Mouse (Mus musculus) midbrain, embryonic 14.5 days (tissue): ENCODE measurements around the gene Lrig3. TPM values are rescaled to one million over a fixed set of nuclear protein-coding genes. Genes with fewer than 3 reads are reported as not detected.

ENCODE experiments used
- ATAC-seq: fragments of 200-750 bp; cut with Nextera tagmentation; 2 replicates; pipeline ENCODE4 v1.8.0; 2017; ENCODE audit warnings: moderate number of reproducible peaks, moderate library complexity; ENCODE audit not compliant: low FRiP score, low TSS enrichment
- DNase-seq: peaks from one replicate; pipeline ENCODE4 v3.0.0-alpha.2; 2015
- H3K27ac ChIP-seq: fragments of 300-500 bp; sonication (generic); replicated peaks from 2 replicates; pipeline ENCODE4 v1.5.1; 2014; ENCODE audit warnings: mild to moderate bottlenecking, low read depth, low read length, moderate library complexity
- H3K27me3 ChIP-seq: fragments of 300-500 bp; sonication (generic); 2 replicates; pipeline ENCODE4 v1.6.1; 2014; ENCODE audit warnings: low read length, control low read depth, mixed read lengths; ENCODE audit not compliant: control insufficient read depth, insufficient read depth
- H3K36me3 ChIP-seq: fragments of 300-500 bp; sonication (generic); 2 replicates; pipeline ENCODE4 v1.6.1; 2014; ENCODE audit warnings: low read length, control low read depth; ENCODE audit not compliant: control insufficient read depth, insufficient read depth
- H3K4me1 ChIP-seq: fragments of 300-500 bp; sonication (generic); 2 replicates; pipeline ENCODE4 v1.6.1; 2014; ENCODE audit warnings: mild to moderate bottlenecking, antibody characterized with exemption, low read length, control low read depth; ENCODE audit not compliant: control insufficient read depth, insufficient read depth
- H3K4me2 ChIP-seq: fragments of 300-500 bp; sonication (generic); 2 replicates; pipeline ENCODE4 v1.6.1; 2014; ENCODE audit warnings: mild to moderate bottlenecking, low read length, moderate library complexity
- H3K4me3 ChIP-seq: fragments of 300-500 bp; sonication (generic); replicated peaks from 2 replicates; pipeline ENCODE4 v1.5.1; 2014; ENCODE audit warnings: low read depth, low read length
- H3K9ac ChIP-seq: fragments of 300-500 bp; sonication (generic); replicated peaks from 2 replicates; pipeline ENCODE4 v1.6.1; 2014; ENCODE audit warnings: mild to moderate bottlenecking, low read length, moderate library complexity
- H3K9me3 ChIP-seq: fragments of 300-500 bp; sonication (generic); 2 replicates; pipeline ENCODE4 v1.6.1; 2016; ENCODE audit warnings: low read length, control low read depth, mixed read lengths; ENCODE audit not compliant: control insufficient read depth
- WGBS: fragments of 180-500 bp; shearing (Covaris S2); extraction: QIAGEN DNeasy Blood & Tissue Kit; methylation state at CpG from one replicate; pipeline ENCODE4 v1.1.7; 2014; 5-methylcytosine and 5-hydroxymethylcytosine counted together
- polyA plus RNA-seq: library from polyadenylated mRNA; unstranded; fragments of >200 nt; fragmentation: Nextera tagmentation; extraction: Ambion mirVana; gene quantifications from 2 replicates; pipeline ENCODE4 v1.2.1, GENCODE M21; 2014

The Lrig3 gene
- polyA plus RNA-seq, 1 experiment from 2014 or later: 5.5 TPM

GRCm38 (mm10) chr10:125937517-125938497, 28.2 kb upstream of the Lrig3 start:
- peaks cover 4% of the 10 kb centered on the region; the same call in 1 of the 2 replicates for H3K4me1 ChIP-seq
- no peak overlapping the region for H3K9ac ChIP-seq
- H3K9me3 ChIP-seq: no peaks in the 10 kb centered on the region
- 85% methylated on average over 11 of the region's 11 CpGs for WGBS
- H3K4me3 ChIP-seq: no peak overlapping the region
- ATAC-seq: no peak
- no peak for DNase-seq
- H3K27me3 ChIP-seq: no peaks in the 10 kb centered on the region
- H3K27ac ChIP-seq: no peak overlapping the region
- H3K4me2 ChIP-seq: no peak overlapping the region
- no peaks in the 10 kb centered on the region for H3K36me3 ChIP-seq

GRCm38 (mm10) chr10:125938528-125939402, 27.2 kb upstream of the Lrig3 start:
- no peak overlapping the region for H3K4me3 ChIP-seq
- H3K4me2 ChIP-seq: no peak overlapping the region
- H3K4me1 ChIP-seq: peaks cover 12% of the 10 kb centered on the region
- 87% methylated on average over 12 of the region's 12 CpGs for WGBS
- no peaks in the 10 kb centered on the region for H3K27me3 ChIP-seq
- no peak for DNase-seq
- H3K27ac ChIP-seq: no peak overlapping the region
- H3K9ac ChIP-seq: no peak overlapping the region
- no peaks in the 10 kb centered on the region for H3K36me3 ChIP-seq
- no peak for ATAC-seq
- H3K9me3 ChIP-seq: no peaks in the 10 kb centered on the region

- no peaks in the 10 kb centered on the region for H3K36me3 ChIP-seq
- H3K4me2 ChIP-seq: no peak overlapping the region
- H3K27me3 ChIP-seq: no peaks in the 10 kb centered on the region
- 77% methylated on average over 11 of the region's 11 CpGs for WGBS
- no peak for ATAC-seq
- H3K9ac ChIP-seq: no peak overlapping the region
- H3K4me1 ChIP-seq: peaks cover 12% of the 10 kb centered on the region
- no peak overlapping the region for H3K27ac ChIP-seq
- no peaks in the 10 kb centered on the region for H3K9me3 ChIP-seq
- DNase-seq: no peak
- no peak overlapping the region for H3K4me3 ChIP-seq
Observed at GRCm38 (mm10) chr10:125940316-125941059, 25.5 kb upstream of the Lrig3 start.

GRCm38 (mm10) chr10:125943098-125943497, 22.9 kb upstream of the Lrig3 start:
- Histone ChIP-seq H3K36me3 (no peaks in the 10 kb centered on the region), H3K27ac (no peak overlapping the region), H3K27me3 (no peaks in the 10 kb centered on the region), H3K9ac (no peak overlapping the region), H3K4me2 (no peak overlapping the region), H3K4me3 (no peak overlapping the region), H3K9me3 (no peaks in the 10 kb centered on the region), H3K4me1 (peaks cover 12% of the 10 kb centered on the region)
- 21% methylated on average over 5 of the region's 5 CpGs for WGBS
- peak; percentile 49 for DNase-seq
- ATAC-seq: no peak

GRCm38 (mm10) chr10:125944762-125945504, 21.0 kb upstream of the Lrig3 start:
- WGBS: 38% methylated on average over 11 of the region's 11 CpGs
- H3K9ac ChIP-seq: no peak overlapping the region
- H3K36me3 ChIP-seq: no peaks in the 10 kb centered on the region
- no peak overlapping the region for H3K4me2 ChIP-seq
- no peaks in the 10 kb centered on the region for H3K27me3 ChIP-seq
- DNase-seq (no peak), ATAC-seq (no peak)
- H3K4me1 ChIP-seq: peaks cover 12% of the 10 kb centered on the region
- H3K9me3 ChIP-seq: no peaks in the 10 kb centered on the region
- no peak overlapping the region for H3K4me3 ChIP-seq
- H3K27ac ChIP-seq: no peak overlapping the region

- H3K9ac ChIP-seq: no peak overlapping the region
- 46% methylated on average over 15 of the region's 15 CpGs for whole genome bisulfite sequencing
- H3K4me3 ChIP-seq: no peak overlapping the region
- no peaks in the 10 kb centered on the region for H3K4me1 ChIP-seq
- H3K36me3 ChIP-seq: no peaks in the 10 kb centered on the region
- no peak for ATAC-seq
- H3K4me2 ChIP-seq: no peak overlapping the region
- peak; percentile 53 for DNase-seq
- no peak overlapping the region for H3K27ac ChIP-seq
- H3K27me3 ChIP-seq: no peaks in the 10 kb centered on the region
- no peaks in the 10 kb centered on the region for H3K9me3 ChIP-seq
Observed at GRCm38 (mm10) chr10:125948842-125949474, 17.0 kb upstream of the Lrig3 start.

- Histone ChIP-seq H3K27ac (no peak overlapping the region), H3K4me2 (no peak overlapping the region), H3K27me3 (no peaks in the 10 kb centered on the region), H3K36me3 (no peaks in the 10 kb centered on the region), H3K4me3 (no peak overlapping the region), H3K9ac (no peak overlapping the region), H3K9me3 (no peaks in the 10 kb centered on the region), H3K4me1 (no peaks in the 10 kb centered on the region)
- DNase-seq: no peak
- 80% methylated on average over 5 of the region's 5 CpGs for WGBS
- ATAC-seq: no peak
Observed at GRCm38 (mm10) chr10:125951633-125952032, 14.3 kb upstream of the Lrig3 start.
